Mouse (Mus musculus) heart, postnatal 0 days (tissue): Measurements from ENCODE around the gene Ahcyl2. TPM values are rescaled to one million over a fixed set of nuclear protein-coding genes. Genes with fewer than 3 reads are reported as not detected.

Source experiments
- ATAC-seq: fragments of 200-750 bp; cut with Nextera tagmentation; 2 replicates; pipeline ENCODE4 v1.8.0; 2017; ENCODE audit warnings: low read depth, moderate number of reproducible peaks, moderate library complexity; ENCODE audit not compliant: insufficient read depth
- DNase-seq: peaks from one replicate; pipeline ENCODE4 v3.0.0-alpha.2; 2016; ENCODE audit warnings: low spot score
- H3K27ac ChIP-seq: fragments of 300-500 bp; sonication (generic); 2 replicates; pipeline ENCODE4 v1.5.1; 2014; ENCODE audit warnings: low read depth, mild to moderate bottlenecking
- H3K27me3 ChIP-seq: fragments of 300-500 bp; sonication (generic); 2 replicates; pipeline ENCODE4 v1.6.1; 2014; ENCODE audit warnings: low read length, mixed read lengths; ENCODE audit not compliant: control insufficient read depth, insufficient read depth
- H3K36me3 ChIP-seq: fragments of 300-500 bp; sonication (generic); replicated peaks from 2 replicates; pipeline ENCODE4 v1.6.1; 2014; ENCODE audit warnings: low read length, mixed read lengths; ENCODE audit not compliant: control insufficient read depth, insufficient read depth
- H3K4me1 ChIP-seq: fragments of 300-500 bp; sonication (generic); 2 replicates; pipeline ENCODE4 v1.6.1; 2014; ENCODE audit warnings: antibody characterized with exemption; ENCODE audit not compliant: control insufficient read depth, insufficient read depth
- H3K4me2 ChIP-seq: fragments of 300-500 bp; sonication (generic); 2 replicates; pipeline ENCODE4 v1.6.1; 2014; ENCODE audit warnings: low read depth, mild to moderate bottlenecking, low read length, moderate library complexity
- H3K4me3 ChIP-seq: fragments of 300-500 bp; sonication (generic); 2 replicates; pipeline ENCODE4 v1.5.1; 2014; ENCODE audit warnings: low read depth, low read length
- H3K9ac ChIP-seq: fragments of 300-500 bp; sonication (generic); replicated peaks from 2 replicates; pipeline ENCODE4 v1.6.1; 2014; ENCODE audit warnings: low read depth, low read length, mixed read lengths
- H3K9me3 ChIP-seq: fragments of 300-500 bp; sonication (generic); replicated peaks from 2 replicates; pipeline ENCODE4 v1.6.1; 2016; ENCODE audit warnings: low read length; ENCODE audit not compliant: control insufficient read depth
- CTCF ChIP-seq: IDR thresholded peaks from 2 replicates; pipeline ENCODE4 v1.5.1; 2016; ENCODE audit warnings: antibody characterized with exemption, control low read depth, low read depth
- EP300 ChIP-seq: IDR thresholded peaks from 2 replicates; pipeline ENCODE4 v1.6.1; 2016; ENCODE audit warnings: antibody characterized with exemption, low read depth
- WGBS: fragments of 180-500 bp; shearing (Covaris S2); extraction: QIAGEN DNeasy Blood & Tissue Kit; methylation state at CpG from one replicate; pipeline ENCODE4 v1.1.7; 2014; 5-methylcytosine and 5-hydroxymethylcytosine counted together
- polyA plus RNA-seq: library from polyadenylated mRNA; unstranded; fragments of >200 nt; fragmentation: Nextera tagmentation; extraction: Ambion mirVana; gene quantifications from 2 replicates; pipeline ENCODE4 v1.2.1, GENCODE M21; 2015
- total RNA-seq: library from RNA; depleted of rRNA; stranded (reverse); fragments of >200 nt; gene quantifications from 2 replicates; pipeline ENCODE4 v1.2.3, GENCODE M21; 2014; ENCODE audit warnings: low replicate concordance

Gene Ahcyl2
- total and polyA plus RNA-seq, 2 experiments from 2014 or later = 3.4 to 31.6 TPM

DNA sequence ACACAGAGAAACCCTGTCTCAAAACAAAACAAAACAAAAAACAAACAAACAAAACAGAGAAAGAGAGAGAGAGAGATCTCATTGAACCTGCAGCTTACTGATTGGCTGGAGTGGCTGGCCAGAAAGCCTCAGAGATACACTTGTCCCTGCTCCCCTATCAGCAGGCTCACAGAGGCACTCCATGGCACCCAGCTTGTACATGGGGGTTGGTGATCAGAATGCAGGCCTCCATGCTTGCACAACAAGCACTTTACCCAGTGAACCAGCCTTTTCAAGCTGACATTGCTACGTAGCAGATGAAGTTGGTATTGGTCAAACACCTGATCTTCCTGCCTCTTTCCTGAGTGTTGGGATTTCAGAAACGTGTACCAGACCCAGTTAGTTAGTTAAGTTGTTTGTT is 105.8 kb downstream of the Ahcyl2 start:
- Histone ChIP-seq H3K9ac (no peak overlapping the region), H3K4me2 (no peak overlapping the region), H3K27me3 (no peaks in the 10 kb centered on the region), H3K36me3 (peaks cover 4% of the 10 kb centered on the region; the same call in 1 of the 2 replicates), H3K4me1 (peaks cover 31% of the 10 kb centered on the region), H3K27ac (peak overlapping the region; percentile 64), H3K4me3 (no peak overlapping the region), H3K9me3 (no peaks in the 10 kb centered on the region)
- no peak for DNase-seq
- 32% methylated on average over 2 of the region's 2 CpGs for WGBS
- TF ChIP-seq CTCF (no peak), EP300 (no peak)
- ATAC-seq = peak; percentile 40; the same call in 1 of the 2 replicates

DNA sequence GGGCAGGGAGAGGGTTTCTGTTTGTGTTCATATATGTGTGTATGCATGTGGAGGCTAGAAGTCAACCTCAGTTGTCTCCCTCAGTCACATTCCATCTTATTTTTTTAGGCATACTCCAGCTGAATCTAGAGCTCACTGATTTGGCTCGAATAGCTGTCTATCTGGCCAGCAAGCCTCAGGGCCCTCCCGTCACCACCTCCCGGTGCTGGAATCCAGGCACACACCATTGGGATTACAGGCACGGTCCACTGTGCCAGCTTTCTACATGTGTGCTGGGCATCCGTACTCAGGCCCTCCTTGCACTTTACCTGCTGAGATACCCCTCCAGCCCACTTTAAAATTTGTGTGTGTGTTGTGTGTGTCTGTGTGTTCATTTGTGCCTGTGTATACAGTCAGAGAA is 107.8 kb downstream of the Ahcyl2 start:
- ATAC-seq = peak; percentile 74; the same call in 1 of the 2 replicates
- WGBS = 28% methylated on average over 5 of the region's 5 CpGs
- DNase-seq = no peak

DNA sequence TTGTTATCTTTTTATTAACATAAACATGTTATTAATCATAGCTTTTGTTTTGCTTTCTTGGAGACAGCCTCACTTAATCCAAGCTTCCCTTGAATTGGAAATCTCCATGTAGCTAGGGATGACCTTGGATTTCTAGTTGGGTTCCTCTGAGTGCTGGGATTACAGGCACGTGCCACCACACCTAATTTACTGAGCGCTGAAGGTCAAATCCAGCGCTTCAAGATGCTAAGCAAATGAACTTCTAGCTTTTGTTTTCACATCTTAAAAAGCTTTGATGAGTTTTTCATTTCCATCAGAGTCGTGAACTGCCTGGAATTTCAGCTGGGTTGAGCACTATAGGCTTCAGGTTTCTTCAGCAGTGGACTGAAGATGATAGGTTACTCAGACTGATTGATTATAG is 109.0 kb downstream of the Ahcyl2 start:
- no peak for TF ChIP-seq CTCF
- no peak for TF ChIP-seq EP300
- Histone ChIP-seq H3K27ac (no peak overlapping the region), H3K4me3 (no peak overlapping the region), H3K4me1 (peaks cover 54% of the 10 kb centered on the region), H3K36me3 (0 out of 2 replicates have a peak, but pooled peaks cover 5% of the 10 kb centered on the region), H3K4me2 (no peak overlapping the region), H3K9ac (no peak overlapping the region), H3K9me3 (no peaks in the 10 kb centered on the region), H3K27me3 (no peaks in the 10 kb centered on the region)
- ATAC-seq (no peak), DNase-seq (no peak)
- WGBS = 82% methylated on average over 4 of the region's 4 CpGs

More for the DNA sequence above, 107.8 kb downstream of the Ahcyl2 start:
- TF ChIP-seq EP300 = no peak
- no peak for TF ChIP-seq CTCF
- Histone ChIP-seq H3K27me3 (no peaks in the 10 kb centered on the region), H3K9ac (no peak overlapping the region), H3K4me1 (peaks cover 42% of the 10 kb centered on the region), H3K9me3 (no peaks in the 10 kb centered on the region), H3K36me3 (peaks cover 2% of the 10 kb centered on the region; the same call in 1 of the 2 replicates), H3K4me3 (no peak overlapping the region), H3K27ac (peak overlapping the region; percentile 72), H3K4me2 (no peak overlapping the region)

DNA sequence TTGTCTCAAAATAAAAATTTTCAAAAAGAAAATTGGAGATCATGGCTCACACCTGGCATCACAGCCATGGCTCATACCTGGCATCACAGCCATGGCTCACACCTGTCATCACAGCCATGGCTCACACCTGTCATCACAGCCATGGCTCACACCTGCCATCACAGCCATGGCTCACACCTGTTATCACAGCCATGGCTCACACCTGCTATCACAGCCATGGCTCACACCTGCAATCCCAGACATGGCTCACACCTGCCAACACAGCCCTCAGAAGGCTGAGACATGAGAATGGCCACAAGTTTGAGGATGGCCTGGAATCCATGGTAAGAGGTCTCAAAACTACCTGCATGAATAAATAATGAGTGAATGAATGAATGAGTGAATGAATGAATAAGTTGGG is 111.8 kb downstream of the Ahcyl2 start:
- DNase-seq (no peak), ATAC-seq (no peak)
- Histone ChIP-seq H3K4me1 (peaks cover 61% of the 10 kb centered on the region), H3K36me3 (0 out of 2 replicates have a peak, but pooled peaks cover 5% of the 10 kb centered on the region), H3K4me2 (no peak overlapping the region), H3K9ac (no peak overlapping the region), H3K27me3 (no peaks in the 10 kb centered on the region), H3K27ac (peak overlapping the region; percentile 36), H3K4me3 (no peak overlapping the region), H3K9me3 (no peaks in the 10 kb centered on the region)
- TF ChIP-seq CTCF (no peak), EP300 (no peak)

DNA sequence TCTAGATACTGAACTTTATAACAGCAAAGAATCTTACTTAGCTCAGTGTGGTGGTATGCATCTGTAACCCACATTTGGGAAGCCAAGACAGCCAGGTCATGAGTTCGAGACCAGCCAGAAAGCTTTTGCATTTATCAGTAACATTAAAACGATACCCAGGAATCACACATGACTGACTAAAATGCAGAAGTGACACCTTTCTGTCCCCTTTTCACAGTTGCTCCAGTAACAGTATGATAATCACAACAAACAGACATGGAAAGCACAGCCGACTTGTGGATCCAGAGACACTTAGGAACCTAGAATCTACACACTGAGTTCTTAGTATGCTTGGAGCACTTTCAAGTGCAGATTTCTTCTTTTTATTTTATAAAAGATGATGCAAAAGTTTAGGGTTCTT is 113.0 kb downstream of the Ahcyl2 start:
- no peak for DNase-seq
- Histone ChIP-seq H3K4me2 (no peak overlapping the region), H3K9ac (no peak overlapping the region), H3K36me3 (0 out of 2 replicates have a peak, but pooled peaks cover 5% of the 10 kb centered on the region), H3K9me3 (no peaks in the 10 kb centered on the region), H3K4me1 (peaks cover 48% of the 10 kb centered on the region), H3K4me3 (no peak overlapping the region), H3K27ac (peak overlapping the region; percentile 36; the same call in 1 of the 2 replicates), H3K27me3 (no peaks in the 10 kb centered on the region)
- TF ChIP-seq CTCF (no peak), EP300 (no peak)
- ATAC-seq = no peak
- WGBS = 82% methylated on average over 3 of the region's 3 CpGs

DNA sequence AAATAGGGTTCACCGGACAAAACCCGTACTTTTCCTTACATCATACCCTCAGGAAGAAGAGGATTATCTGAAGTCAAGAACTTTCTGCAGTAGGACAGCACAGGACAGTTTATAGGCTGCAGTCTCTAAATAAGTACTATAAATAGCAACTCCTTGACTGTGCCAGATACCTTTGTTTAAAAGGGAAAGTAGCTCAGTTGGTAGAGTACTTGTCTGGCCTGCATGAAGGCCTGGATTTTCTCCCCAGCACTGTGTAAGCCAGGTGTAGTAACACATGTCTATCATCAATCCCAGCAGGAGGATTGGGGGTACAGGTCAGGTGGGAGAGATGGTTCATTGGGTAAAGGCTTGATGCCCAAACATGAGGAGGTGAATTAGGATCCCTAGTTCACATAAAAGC is 114.1 kb downstream of the Ahcyl2 start:
- DNase-seq (peak; percentile 89), ATAC-seq (peak; percentile 87)
- H3K9ac ChIP-seq = no peak overlapping the region
- H3K27ac ChIP-seq = peak overlapping the region; percentile 91
- 0 out of 2 replicates have a peak, but pooled peaks cover 4% of the 10 kb centered on the region for H3K9me3 ChIP-seq
- no peak overlapping the region for H3K4me2 ChIP-seq
- no peak overlapping the region for H3K4me3 ChIP-seq
- no peaks in the 10 kb centered on the region for H3K27me3 ChIP-seq
- TF ChIP-seq EP300 (peak; percentile 55; the same call in 1 of the 2 replicates), CTCF (no peak)
- peaks cover 40% of the 10 kb centered on the region for H3K4me1 ChIP-seq
- peaks cover 11% of the 10 kb centered on the region for H3K36me3 ChIP-seq
- WGBS = 30% methylated on average over 2 of the region's 2 CpGs
